Mouse (Mus musculus) testis, adult 2 months (tissue): Measurements from ENCODE around the gene Gm1123.

Source experiments
- CTCF ChIP-seq: fragments of 200-500 bp; IDR thresholded peaks from 2 replicates; pipeline ENCODE4 v1.5.1; 2012; ENCODE audit warnings: low read depth, mild to moderate bottlenecking, inconsistent platforms, low read length, moderate library complexity; ENCODE audit not compliant: control insufficient read depth, insufficient read depth, insufficient replicate concordance
- POLR2A ChIP-seq: fragments of 200-500 bp; IDR thresholded peaks from 2 replicates; pipeline ENCODE4 v1.6.1; 2012; ENCODE audit warnings: low read depth, mild to moderate bottlenecking, inconsistent platforms, low read length, moderate library complexity; ENCODE audit not compliant: control insufficient read depth

DNA sequence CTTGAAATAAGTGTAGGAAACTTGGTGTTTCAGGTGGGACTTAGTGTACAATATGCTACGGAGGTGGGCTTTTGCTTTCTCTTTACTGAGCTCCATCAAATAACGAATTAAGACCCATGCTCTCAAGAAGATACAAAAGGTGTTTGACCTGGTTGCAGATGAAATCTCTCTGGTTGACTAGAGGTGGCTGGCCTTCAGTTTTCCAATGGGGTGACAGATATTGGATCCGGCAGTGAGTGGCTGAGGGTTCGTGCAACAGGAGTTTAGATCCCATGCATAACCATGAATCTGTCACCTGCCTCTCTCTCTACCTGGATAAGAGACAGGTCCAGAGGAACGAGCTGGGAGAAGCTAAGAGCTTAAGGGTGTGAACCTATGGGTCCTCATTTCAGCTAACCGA lies 76.9 kb downstream of the Gm1123 start:
- TF ChIP-seq CTCF (no peak), POLR2A (no peak)
